Mouse (Mus musculus) MEL (cell line): ENCODE measurements at regions not wholly inside any gene's neighbourhood (a gene's known extent, or its start where the extent isn't known, plus 50 kb on each side); places are given as distances from the start of the nearest gene placed in this dataset.

ENCODE experiments used
- DNase-seq: peaks from one replicate; pipeline ENCODE4 v3.0.0; 2011; ENCODE audit warnings: low read depth, low spot score
- H3K27ac ChIP-seq: 2 replicates; pipeline ENCODE4 v1.5.1; 2012; ENCODE audit warnings: low read depth, mild to moderate bottlenecking, control low read depth, low read length, moderate library complexity; ENCODE audit not compliant: control insufficient read depth
- H3K27me3 ChIP-seq, 2 experiments: fragments of 150-350 bp in 1 of 2; sonication (generic) in 1 of 2; 2 replicates each; pipeline ENCODE4 v1.6.1; 2012; ENCODE audit warnings: low read length in 2 of 2, mild to moderate bottlenecking in 2 of 2, improper control_type of control experiment in 1 of 2, moderate library complexity in 1 of 2; ENCODE audit not compliant: insufficient read depth in 2 of 2, control insufficient read depth in 1 of 2
- H3K36me3 ChIP-seq, 2 experiments: 2 replicates each; pipeline ENCODE4 v1.6.1; 2012 to 2014; ENCODE audit warnings: low read length in 2 of 2, improper control_type of control experiment in 1 of 2, inconsistent platforms in 1 of 2, mild to moderate bottlenecking in 1 of 2; ENCODE audit not compliant: insufficient read depth in 2 of 2, control insufficient read depth in 1 of 2
- H3K4me1 ChIP-seq, 2 experiments: fragments of 150-350 bp in 1 of 2; sonication (generic) in 1 of 2; 2 replicates each; pipeline ENCODE4 v1.6.1; 2012; ENCODE audit warnings: low read length in 2 of 2, improper control_type of control experiment in 1 of 2, mild to moderate bottlenecking in 1 of 2; ENCODE audit not compliant: insufficient read depth in 2 of 2, control insufficient read depth in 1 of 2
- H3K4me3 ChIP-seq, 2 experiments: fragments of 150-350 bp in 1 of 2; sonication (generic) in 1 of 2; 2 replicates each; pipeline ENCODE4 v1.5.1; 2012; ENCODE audit warnings: low read depth in 2 of 2, low read length in 2 of 2, mild to moderate bottlenecking in 2 of 2, moderate library complexity in 2 of 2, control low read depth in 1 of 2, improper control_type of control experiment in 1 of 2; ENCODE audit not compliant: control insufficient read depth in 1 of 2, insufficient read depth in 1 of 2
- H3K79me2 ChIP-seq: 2 replicates; pipeline ENCODE4 v1.6.1; 2012; ENCODE audit warnings: mild to moderate bottlenecking, low read length, moderate library complexity; ENCODE audit not compliant: control insufficient read depth, poor library complexity, insufficient read depth
- H3K9ac ChIP-seq: 2 replicates; pipeline ENCODE4 v1.6.1; 2012; ENCODE audit warnings: low read depth, mild to moderate bottlenecking, control low read depth, low read length, moderate library complexity; ENCODE audit not compliant: control insufficient read depth, poor library complexity, severe bottlenecking
- H3K9me3 ChIP-seq: fragments of 150-350 bp; sonication (generic); replicated peaks from 2 replicates; pipeline ENCODE4 v1.6.1; 2012; ENCODE audit warnings: mild to moderate bottlenecking, low read length, improper control_type of control experiment, moderate library complexity; ENCODE audit not compliant: insufficient read depth
- CHD1 ChIP-seq: IDR thresholded peaks from 2 replicates; pipeline ENCODE4 v1.6.1; 2012; ENCODE audit warnings: low read depth, mild to moderate bottlenecking, inconsistent platforms, low read length, improper control_type of control experiment
- CHD2 ChIP-seq: IDR thresholded peaks from 2 replicates; pipeline ENCODE4 v1.6.1; 2011; ENCODE audit warnings: low read length, improper control_type of control experiment
- CTCF ChIP-seq, 3 experiments: IDR thresholded peaks in 2 of 3; conservative IDR thresholded peaks in 1 of 3; 2 replicates each; pipeline ENCODE4 v1.5.1; 2011 to 2012; ENCODE audit warnings: low read length in 3 of 3, low read depth in 2 of 3, mild to moderate bottlenecking in 2 of 3, improper control_type of control experiment in 1 of 3, inconsistent platforms in 1 of 3, mixed read lengths in 1 of 3, moderate library complexity in 1 of 3; ENCODE audit not compliant: control insufficient read depth in 1 of 3, insufficient read depth in 1 of 3, poor library complexity in 1 of 3, severe bottlenecking in 1 of 3
- E2F4 ChIP-seq: IDR thresholded peaks from 2 replicates; pipeline ENCODE4 v1.6.1; 2011; ENCODE audit warnings: low read depth, low read length, improper control_type of control experiment, borderline replicate concordance
- HCFC1 ChIP-seq: IDR thresholded peaks from 2 replicates; pipeline ENCODE4 v1.6.1; 2012; ENCODE audit warnings: low read depth, mild to moderate bottlenecking, inconsistent platforms, low read length, improper control_type of control experiment, moderate library complexity
- MAFK ChIP-seq: IDR thresholded peaks from 2 replicates; pipeline ENCODE4 v1.6.1; 2011; ENCODE audit warnings: low read depth, mild to moderate bottlenecking, low read length, improper control_type of control experiment, borderline replicate concordance
- MAZ ChIP-seq: IDR thresholded peaks from 2 replicates; pipeline ENCODE4 v1.6.1; 2012; ENCODE audit warnings: low read depth, mild to moderate bottlenecking, inconsistent platforms, low read length, improper control_type of control experiment
- MYB ChIP-seq: IDR thresholded peaks from 2 replicates; pipeline ENCODE4 v1.6.1; 2011; ENCODE audit warnings: mild to moderate bottlenecking, low read depth, low read length, improper control_type of control experiment
- NELFE ChIP-seq: IDR thresholded peaks from 2 replicates; pipeline ENCODE4 v1.6.1; 2011; ENCODE audit warnings: low read depth, low read length, improper control_type of control experiment
- NRF1 ChIP-seq: IDR thresholded peaks from 2 replicates; pipeline ENCODE4 v1.6.1; 2014; ENCODE audit warnings: low read depth, mild to moderate bottlenecking, inconsistent platforms, low read length, improper control_type of control experiment, moderate library complexity; ENCODE audit not compliant: poor library complexity, insufficient read depth, severe bottlenecking
- POLR2A ChIP-seq, 2 experiments: IDR thresholded peaks; 2 replicates each; pipeline ENCODE4 v1.6.1; 2011 to 2012; ENCODE audit warnings: low read length in 2 of 2, mild to moderate bottlenecking in 2 of 2, control low read depth in 1 of 2, improper control_type of control experiment in 1 of 2, low read depth in 1 of 2, moderate library complexity in 1 of 2; ENCODE audit not compliant: control insufficient read depth in 1 of 2, insufficient read depth in 1 of 2, poor library complexity in 1 of 2
- POLR2AphosphoS2 ChIP-seq: IDR thresholded peaks from 2 replicates; pipeline ENCODE4 v1.6.1; 2011; ENCODE audit warnings: low read length, improper control_type of control experiment
- POLR2AphosphoS5 ChIP-seq: IDR thresholded peaks from 2 replicates; pipeline ENCODE4 v1.6.1; 2012; ENCODE audit warnings: low read depth, borderline replicate concordance, mild to moderate bottlenecking, inconsistent platforms, low read length, moderate library complexity, mixed read lengths
- SIN3A ChIP-seq: IDR thresholded peaks from 2 replicates; pipeline ENCODE4 v1.6.1; 2012; ENCODE audit warnings: low read length, improper control_type of control experiment, inconsistent platforms
- SMC3 ChIP-seq: IDR thresholded peaks from 2 replicates; pipeline ENCODE4 v1.6.1; 2011; ENCODE audit warnings: low read depth, low read length, improper control_type of control experiment
- TAL1 ChIP-seq: IDR thresholded peaks from 2 replicates; pipeline ENCODE4 v1.6.1; 2012; ENCODE audit warnings: mild to moderate bottlenecking, inconsistent platforms, low read length, moderate library complexity, mixed read lengths
- TBP ChIP-seq: IDR thresholded peaks from 2 replicates; pipeline ENCODE4 v1.8.0; 2011; ENCODE audit warnings: low read depth, low read length, improper control_type of control experiment
- TCF12 ChIP-seq: IDR thresholded peaks from 2 replicates; pipeline ENCODE4 v1.6.1; 2014; ENCODE audit warnings: low read depth, mild to moderate bottlenecking, inconsistent platforms, low read length, improper control_type of control experiment, moderate library complexity
- UBTF ChIP-seq: IDR thresholded peaks from 2 replicates; pipeline ENCODE4 v1.6.1; 2012; ENCODE audit warnings: low read depth, mild to moderate bottlenecking, inconsistent platforms, low read length, improper control_type of control experiment, moderate library complexity, borderline replicate concordance; ENCODE audit not compliant: insufficient read depth
- ZC3H11A ChIP-seq: IDR thresholded peaks from 2 replicates; pipeline ENCODE4 v1.6.1; 2012; ENCODE audit warnings: low read depth, mild to moderate bottlenecking, inconsistent platforms, low read length, improper control_type of control experiment
- ZKSCAN1 ChIP-seq: IDR thresholded peaks from 2 replicates; pipeline ENCODE4 v1.6.1; 2012; ENCODE audit warnings: low read depth, mild to moderate bottlenecking, inconsistent platforms, low read length, improper control_type of control experiment, moderate library complexity
- ZMIZ1 ChIP-seq: IDR thresholded peaks from 2 replicates; pipeline ENCODE4 v1.6.1; 2012; ENCODE audit warnings: low read depth, mild to moderate bottlenecking, inconsistent platforms, low read length, improper control_type of control experiment, moderate library complexity
- ZNF384 ChIP-seq: IDR thresholded peaks from 2 replicates; pipeline ENCODE4 v1.6.1; 2012; ENCODE audit warnings: low read depth, mild to moderate bottlenecking, inconsistent platforms, low read length, improper control_type of control experiment

DNA sequence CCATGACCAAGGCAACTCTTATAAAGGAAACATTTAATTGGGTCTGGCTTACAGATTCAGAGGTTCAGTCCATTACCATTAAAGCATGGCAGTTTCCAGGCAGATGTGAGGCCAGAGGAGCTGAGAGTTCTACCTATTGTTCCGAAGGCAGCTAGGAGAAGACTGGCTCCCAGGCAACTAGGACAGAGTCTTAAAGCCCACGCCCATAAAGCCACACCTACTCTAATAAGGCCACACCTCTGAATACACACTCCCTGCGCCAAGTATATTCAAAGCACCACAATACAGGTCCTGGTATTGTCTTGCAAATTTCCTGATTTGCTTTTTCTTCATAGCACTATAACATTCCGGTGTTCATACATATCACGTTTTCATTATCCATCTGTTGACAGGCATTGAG is 194.8 kb upstream of the Auts2 start:
- no peak overlapping the region for H3K4me3 ChIP-seq
- TF ChIP-seq CHD1 (no peak), ZMIZ1 (no peak), SMC3 (no peak), SIN3A (no peak), POLR2AphosphoS2 (no peak), MYB (no peak), HCFC1 (no peak), MAZ (no peak), NELFE (no peak), ZC3H11A (no peak)
- TF ChIP-seq, all 39 proteins: peak for 0
- Histone ChIP-seq H3K27ac (no peak overlapping the region), H3K27me3 (no peaks in the 10 kb centered on the region), H3K9me3 (no peaks in the 10 kb centered on the region), H3K79me2 (no peaks in the 10 kb centered on the region), H3K9ac (no peak overlapping the region), H3K36me3 (no peaks in the 10 kb centered on the region), H3K4me1 (no peaks in the 10 kb centered on the region)
- no peak for DNase-seq

- Histone ChIP-seq H3K27ac (no peak overlapping the region), H3K4me3 (no peak overlapping the region), H3K9ac (no peak overlapping the region), H3K27me3 (no peaks in the 10 kb centered on the region), H3K36me3 (no peaks in the 10 kb centered on the region)
- no peak for DNase-seq
- TF ChIP-seq MAZ = no peak
- no peak for TF ChIP-seq CHD2
- no peak for TF ChIP-seq CHD1
- no peak for TF ChIP-seq TBP
- TF ChIP-seq CTCF (IDR thresholded peaks at IDR 0.05 in 2 of 3, conservative IDR thresholded peaks at IDR 0.05 in 1 of 3; ENCODE audit: control insufficient read depth in 1 of 3, insufficient read depth in 1 of 3, low read depth in 2 of 3, low read length in 3 of 3, poor library complexity in 1 of 3, severe bottlenecking in 1 of 3) = no peak
- TF ChIP-seq POLR2AphosphoS2 = no peak
- TF ChIP-seq POLR2AphosphoS5 = no peak
- TF ChIP-seq SIN3A = no peak
- TF ChIP-seq TAL1 = no peak
- TF ChIP-seq NRF1 = no peak
- no peak for TF ChIP-seq POLR2A (IDR thresholded peaks at IDR 0.05; ENCODE audit: control insufficient read depth in 1 of 2, insufficient read depth in 1 of 2, low read depth in 1 of 2, low read length in 2 of 2, poor library complexity in 1 of 2)
- TF ChIP-seq UBTF = no peak
- no peak for TF ChIP-seq ZNF384
- no peak for TF ChIP-seq ZKSCAN1
- TF ChIP-seq MAFK = no peak
- TF ChIP-seq TCF12 = no peak
- TF ChIP-seq E2F4 = no peak
- no peak for TF ChIP-seq MYB
- TF ChIP-seq, all 39 proteins: peak for 0
- Histone ChIP-seq H3K4me1 (no peaks in the 10 kb centered on the region), H3K9me3 (no peaks in the 10 kb centered on the region), H3K79me2 (no peaks in the 10 kb centered on the region)
Measured at GRCm38 (mm10) chr5:132728689-132729189, 185.6 kb upstream of the Auts2 start.
